Mouse (Mus musculus): ENCODE data around the gene Ccdc85b.

DNA sequence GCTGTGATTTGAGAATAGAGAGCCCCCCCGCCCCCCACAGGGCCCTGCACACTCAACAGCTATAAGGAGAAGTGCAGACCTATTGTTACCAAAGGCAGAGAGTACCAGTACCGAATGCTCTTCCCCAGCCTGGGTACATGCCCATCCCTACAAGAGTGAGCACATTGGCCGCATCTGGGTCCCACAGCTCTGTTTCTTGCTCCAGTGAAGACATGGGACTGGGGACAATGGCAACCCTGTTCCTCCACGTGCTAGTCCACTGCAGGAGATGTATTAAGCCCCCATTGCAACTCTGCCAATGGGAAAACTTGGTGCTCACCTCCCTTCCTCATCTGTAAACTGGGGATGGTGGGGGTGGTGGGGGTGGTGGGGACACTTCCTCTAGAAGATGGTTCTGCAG, 43.9 kb downstream of the Ccdc85b start:
- TF ChIP-seq CTCF (IDR thresholded peaks at IDR 0.05; ENCODE audit: control insufficient read depth, insufficient read depth, insufficient read length): no peak
- TF ChIP-seq MAX (IDR thresholded peaks at IDR 0.05): no peak
- no peak for TF ChIP-seq CEBPB (IDR thresholded peaks at IDR 0.05; ENCODE audit: low read depth)

Measured in C2C12 (cell line).